Mouse (Mus musculus) lung, adult 2 months (tissue): Measurements from ENCODE around the gene Casz1.

Source experiments
- CTCF ChIP-seq: fragments of 200-500 bp; IDR thresholded peaks from 2 replicates; pipeline ENCODE4 v1.5.1; 2011; ENCODE audit warnings: mild to moderate bottlenecking, low read length, control low read depth; ENCODE audit not compliant: insufficient read depth
- POLR2A ChIP-seq: fragments of 200-500 bp; IDR thresholded peaks from 2 replicates; pipeline ENCODE4 v1.6.1; 2011; ENCODE audit warnings: low read depth, mild to moderate bottlenecking, control low read depth, low read length, borderline replicate concordance; ENCODE audit errors: extremely low read depth

DNA sequence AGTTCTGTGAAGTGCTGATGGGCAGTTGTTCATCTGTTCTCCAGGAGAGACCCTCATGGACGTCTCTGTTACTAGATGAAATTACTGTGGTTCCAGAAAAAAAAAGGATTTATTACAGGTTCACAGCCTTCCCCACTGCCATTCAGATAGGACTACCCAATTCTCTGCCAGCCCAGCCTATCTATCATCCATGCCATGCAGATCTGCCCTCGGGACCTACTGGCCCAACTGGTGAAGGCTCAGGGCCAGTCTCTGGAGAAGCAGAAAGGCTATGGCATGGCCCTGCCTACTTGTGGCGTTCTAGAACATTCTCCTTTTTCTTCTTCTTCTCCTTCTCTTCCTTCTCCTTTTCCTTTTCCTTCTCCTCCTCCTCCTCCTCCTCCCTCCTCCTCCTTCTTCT lies 75.4 kb downstream of the Casz1 start:
- TF ChIP-seq CTCF, result no peak
- TF ChIP-seq POLR2A, result no peak
